Mouse (Mus musculus): ENCODE data around the gene Clcn1. TPM values are rescaled to one million over a fixed set of nuclear protein-coding genes. Genes with fewer than 3 reads are reported as not detected.

The Clcn1 gene
- total and polyA plus RNA-seq, 3 experiments, result 0.04 to 0.22 TPM; not detected in 1

- no peak for TF ChIP-seq POLR2AphosphoS2 (IDR thresholded peaks at IDR 0.05; ENCODE audit: low read length)
- TF ChIP-seq MXI1 (IDR thresholded peaks at IDR 0.05; ENCODE audit: low read depth, low read length), result no peak; the same call in 1 of the 2 replicates
- peak; percentile 24; the same call in 1 of the 2 replicates for TF ChIP-seq ZC3H11A (IDR thresholded peaks at IDR 0.05; ENCODE audit: low read depth, low read length)
- no peak for TF ChIP-seq POLR2AphosphoS5 (IDR thresholded peaks at IDR 0.05; ENCODE audit: borderline replicate concordance, low read depth, low read length)
- TF ChIP-seq NRF1 (IDR thresholded peaks at IDR 0.05; ENCODE audit: insufficient read depth, low read depth, low read length, poor library complexity, severe bottlenecking), result no peak
- no peak for TF ChIP-seq BHLHE40 (IDR thresholded peaks at IDR 0.05; ENCODE audit: borderline replicate concordance, low read depth, low read length)
- no peak for TF ChIP-seq MAZ (IDR thresholded peaks at IDR 0.05; ENCODE audit: low read depth, low read length)
- TF ChIP-seq USF2 (IDR thresholded peaks at IDR 0.05; ENCODE audit: borderline replicate concordance in 1 of 2, insufficient read depth in 1 of 2, low read depth in 1 of 2, low read length in 2 of 2), result no peak
These were observed 29.1 kb upstream of the Clcn1 start (continued) for GRCm38 (mm10) chr6:42257303-42257863.

GRCm38 (mm10) chr6:42260430-42260829 is 26.1 kb upstream of the Clcn1 start:
- no peak overlapping the region for H3K27ac ChIP-seq (ENCODE audit: control insufficient read depth, low read depth, low read length)
- no peak overlapping the region for H3K9ac ChIP-seq (ENCODE audit: control insufficient read depth, low read depth, low read length, poor library complexity, severe bottlenecking)
- H3K9me3 ChIP-seq (replicated peaks; ENCODE audit: insufficient read depth, low read length), result no peaks in the 10 kb centered on the region
- peaks cover 3 to 14% of the 10 kb centered on the region in 2 experiments; a peak in 3 of 4 replicates for H3K4me1 ChIP-seq (ENCODE audit: control insufficient read depth in 1 of 2, insufficient read depth in 2 of 2, low read length in 2 of 2)
- H3K4me3 ChIP-seq (ENCODE audit: control insufficient read depth in 1 of 2, insufficient read depth in 1 of 2, low read depth in 2 of 2, low read length in 2 of 2), result no peak overlapping the region
- TF ChIP-seq GATA1 (IDR thresholded peaks at IDR 0.05; ENCODE audit: low read depth, low read length), result peak; percentile 70
- TF ChIP-seq CHD2 (IDR thresholded peaks at IDR 0.05; ENCODE audit: low read length), result no peak
- no peak for TF ChIP-seq HCFC1 (IDR thresholded peaks at IDR 0.05; ENCODE audit: low read depth, low read length)
- H3K27me3 ChIP-seq (ENCODE audit: control insufficient read depth in 1 of 2, insufficient read depth in 2 of 2, low read length in 2 of 2), result peaks cover 0 to under 1% of the 10 kb centered on the region in 2 experiments; a peak in 1 of 4 replicates
- DNase-seq (ENCODE audit: low read depth, low spot score), result peak; percentile 44
- peaks cover 5% of the 10 kb centered on the region for H3K79me2 ChIP-seq (ENCODE audit: control insufficient read depth, insufficient read depth, low read length, poor library complexity)
- H3K36me3 ChIP-seq (ENCODE audit: control insufficient read depth in 1 of 2, insufficient read depth in 2 of 2, low read length in 2 of 2), result peaks cover 0 to 16% of the 10 kb centered on the region in 2 experiments; a peak in 2 of 4 replicates

- Histone ChIP-seq H3K36me3 (ENCODE audit: control insufficient read depth in 1 of 2, insufficient read depth in 2 of 2, low read length in 2 of 2) (peaks cover 0 to 21% of the 10 kb centered on the region in 2 experiments; a peak in 2 of 4 replicates), H3K9me3 (replicated peaks; ENCODE audit: insufficient read depth, low read length) (no peaks in the 10 kb centered on the region), H3K9ac (ENCODE audit: control insufficient read depth, low read depth, low read length, poor library complexity, severe bottlenecking) (no peak within 1 kb of the TSS), H3K4me1 (ENCODE audit: control insufficient read depth in 1 of 2, insufficient read depth in 2 of 2, low read length in 2 of 2) (peaks cover 3 to 14% of the 10 kb centered on the region in 2 experiments; a peak in 3 of 4 replicates), H3K27me3 (ENCODE audit: control insufficient read depth in 1 of 2, insufficient read depth in 2 of 2, low read length in 2 of 2) (no peaks in the 10 kb centered on the region), H3K27ac (ENCODE audit: control insufficient read depth, low read depth, low read length) (no peak within 1 kb of the TSS), H3K79me2 (ENCODE audit: control insufficient read depth, insufficient read depth, low read length, poor library complexity) (peaks cover 14% of the 10 kb centered on the region), H3K4me3 (ENCODE audit: control insufficient read depth in 1 of 2, insufficient read depth in 1 of 2, low read depth in 2 of 2, low read length in 2 of 2) (no peak within 1 kb of the TSS)
- no peak for DNase-seq (ENCODE audit: low read depth, low spot score)
- TF ChIP-seq ZNF384 (IDR thresholded peaks at IDR 0.05; ENCODE audit: low read depth, low read length), result no peak
- TF ChIP-seq EP300 (IDR thresholded peaks at IDR 0.05; ENCODE audit: low read depth in 1 of 2, low read length in 2 of 2), result no peak
- TF ChIP-seq UBTF (IDR thresholded peaks at IDR 0.05; ENCODE audit: borderline replicate concordance, insufficient read depth, low read depth, low read length), result no peak
- no peak for TF ChIP-seq SMC3 (IDR thresholded peaks at IDR 0.05; ENCODE audit: low read depth, low read length)
- TF ChIP-seq GATA1 (IDR thresholded peaks at IDR 0.05; ENCODE audit: low read depth, low read length), result no peak
- no peak for TF ChIP-seq ELF1 (IDR thresholded peaks at IDR 0.05; ENCODE audit: low read depth, low read length)
These were observed 24.8 kb upstream of the Clcn1 start, which contains the start of gene Tmem139 for GRCm38 (mm10) chr6:42261524-42262170. Tmem139 (plus strand) TSS chr6:42261970.

Data from MEL (cell line).